Mouse (Mus musculus): Measurements from ENCODE around the gene Icam4.
A peak's percentile ranks its signal among the peaks of the same experiment; 100 is the strongest.
"Not testable (repeated sequence)": the region's sequence is repeated elsewhere in the genome, so short reads cannot be mapped to it uniquely, and the experiment has no call there.

The Icam4 gene

GRCm38 (mm10) chr9:21029291-21030054, at the start of gene Icam4:
Icam4 (plus strand) TSS chr9:21029373.
- DNase-seq (ENCODE audit: low read depth, low spot score), result peak; percentile 95

GRCm38 (mm10) chr9:20979769-20980168, 49.4 kb upstream of the Icam4 start:
- DNase-seq (ENCODE audit: low read depth, low spot score), result no peak

- DNase-seq (ENCODE audit: low read depth, low spot score), result no peak
Observed at GRCm38 (mm10) chr9:20982171-20982570, 47.0 kb upstream of the Icam4 start.

- peak; percentile 65 for DNase-seq (ENCODE audit: low read depth, low spot score)
Observed at GRCm38 (mm10) chr9:20983169-20983568, 46.0 kb upstream of the Icam4 start.

- DNase-seq (ENCODE audit: low read depth, low spot score), result peak; percentile 35
Observed at GRCm38 (mm10) chr9:20986952-20987686, 42.1 kb upstream of the Icam4 start.

- DNase-seq (ENCODE audit: low read depth, low spot score), result no peak
Observed at GRCm38 (mm10) chr9:20987953-20988352, 41.2 kb upstream of the Icam4 start.

- peak; percentile 94 for DNase-seq (ENCODE audit: low read depth, low spot score)
Observed at GRCm38 (mm10) chr9:20990861-20991260, 38.3 kb upstream of the Icam4 start.

GRCm38 (mm10) chr9:20991587-20991986, 37.6 kb upstream of the Icam4 start:
- no peak for DNase-seq (ENCODE audit: low read depth, low spot score)

GRCm38 (mm10) chr9:20993165-20993898, 35.8 kb upstream of the Icam4 start:
- no peak for DNase-seq (ENCODE audit: low read depth, low spot score)

- no peak for DNase-seq (ENCODE audit: low read depth, low spot score)
Observed at GRCm38 (mm10) chr9:20995069-20995468, 34.1 kb upstream of the Icam4 start.

- no peak for DNase-seq (ENCODE audit: low read depth, low spot score)
Observed at GRCm38 (mm10) chr9:20997065-20997464, 32.1 kb upstream of the Icam4 start.

GRCm38 (mm10) chr9:20998337-20998736, 30.8 kb upstream of the Icam4 start:
- DNase-seq (ENCODE audit: low read depth, low spot score), result not testable (repeated sequence)

GRCm38 (mm10) chr9:21000811-21001210, 28.4 kb upstream of the Icam4 start:
- peak; percentile 59 for DNase-seq (ENCODE audit: low read depth, low spot score)

- peak; percentile 75 for DNase-seq (ENCODE audit: low read depth, low spot score)
Observed at GRCm38 (mm10) chr9:21001651-21002200, 27.4 kb upstream of the Icam4 start.

- DNase-seq (ENCODE audit: low read depth, low spot score), result no peak
Observed at GRCm38 (mm10) chr9:21002270-21002626, 26.9 kb upstream of the Icam4 start.

- DNase-seq (ENCODE audit: low read depth, low spot score), result peak; percentile 96
Observed at GRCm38 (mm10) chr9:21002627-21003551, 26.3 kb upstream of the Icam4 start, which contains the start of gene Mrpl4. Mrpl4 (plus strand) TSS chr9:21002738.

GRCm38 (mm10) chr9:21007313-21007952, 21.7 kb upstream of the Icam4 start:
- DNase-seq (ENCODE audit: low read depth, low spot score), result no peak

- DNase-seq (ENCODE audit: low read depth, low spot score), result peak; percentile 71
Observed at GRCm38 (mm10) chr9:21008007-21008406, 21.2 kb upstream of the Icam4 start.

- no peak for DNase-seq (ENCODE audit: low read depth, low spot score)
Observed at GRCm38 (mm10) chr9:21010362-21010761, 18.8 kb upstream of the Icam4 start.

- not testable (repeated sequence) for DNase-seq (ENCODE audit: low read depth, low spot score)
Observed at GRCm38 (mm10) chr9:21010939-21011541, 18.1 kb upstream of the Icam4 start.

Data from ZHBTc4 (cell line).